2 mouse cellular contexts compared by ENCODE assay signal in genomic region chr14:51995219-51995871, GRCm38 (mm10).
TF ChIP-seq lines count a peak whose summit lies in the region.

No protein-coding gene starts in this region.

TF ChIP-seq in CH12.LX, 34 proteins besides CTCF, POLR2A, EP300 and RAD21:
- TF ChIP-seq ZMIZ1 (IDR thresholded peaks at IDR 0.05; ENCODE audit: low read depth, low read length) = no peak
- TF ChIP-seq PAX5 (IDR thresholded peaks at IDR 0.05; ENCODE audit: low read length) = no peak
- TF ChIP-seq IRF4 (IDR thresholded peaks at IDR 0.05; ENCODE audit: low read depth, low read length) = no peak
- TF ChIP-seq MYC (IDR thresholded peaks at IDR 0.05; ENCODE audit: low read depth, low read length) = no peak
- TF ChIP-seq TCF12 (IDR thresholded peaks at IDR 0.05; ENCODE audit: low read depth, low read length) = no peak
- no peak for TF ChIP-seq RCOR1 (conservative IDR thresholded peaks at IDR 0.05; ENCODE audit: low read depth, low read length)
- TF ChIP-seq CHD2 (IDR thresholded peaks at IDR 0.05; ENCODE audit: low read length) = no peak

TF ChIP-seq in MEL, 35 proteins besides CTCF, POLR2A, EP300 and RAD21:
- TF ChIP-seq ETS1 (IDR thresholded peaks at IDR 0.05; ENCODE audit: low read depth, low read length) (0 out of 2 replicates have a peak, but pooled peaks have one; percentile 17), GATA1 (IDR thresholded peaks at IDR 0.05; ENCODE audit: low read depth, low read length) (0 out of 2 replicates have a peak, but pooled peaks have one; percentile 42), BHLHE40 (IDR thresholded peaks at IDR 0.05; ENCODE audit: borderline replicate concordance, low read depth, low read length) (no peak)
TF ChIP-seq in MEL: peak in this region for 2.
